Mouse (Mus musculus) splenic B cell, adult 2 months (primary cell): ENCODE measurements around the gene Sytl4.

ENCODE experiments used
- DNase-seq: peaks from one replicate; pipeline ENCODE4 v3.0.0-alpha.2; 2011; ENCODE audit warnings: low read depth, low spot score
- H3K27me3 ChIP-seq: 2 replicates; pipeline ENCODE4 v1.6.1; 2012; ENCODE audit warnings: mild to moderate bottlenecking, low read length, moderate library complexity, mixed read lengths; ENCODE audit not compliant: control insufficient read depth, poor library complexity, insufficient read depth, severe bottlenecking
- H3K36me3 ChIP-seq: 2 replicates; pipeline ENCODE4 v1.6.1; 2012; ENCODE audit warnings: mild to moderate bottlenecking, low read length, moderate library complexity, mixed read lengths; ENCODE audit not compliant: control insufficient read depth, poor library complexity, insufficient read depth, severe bottlenecking

Gene Sytl4

DNA sequence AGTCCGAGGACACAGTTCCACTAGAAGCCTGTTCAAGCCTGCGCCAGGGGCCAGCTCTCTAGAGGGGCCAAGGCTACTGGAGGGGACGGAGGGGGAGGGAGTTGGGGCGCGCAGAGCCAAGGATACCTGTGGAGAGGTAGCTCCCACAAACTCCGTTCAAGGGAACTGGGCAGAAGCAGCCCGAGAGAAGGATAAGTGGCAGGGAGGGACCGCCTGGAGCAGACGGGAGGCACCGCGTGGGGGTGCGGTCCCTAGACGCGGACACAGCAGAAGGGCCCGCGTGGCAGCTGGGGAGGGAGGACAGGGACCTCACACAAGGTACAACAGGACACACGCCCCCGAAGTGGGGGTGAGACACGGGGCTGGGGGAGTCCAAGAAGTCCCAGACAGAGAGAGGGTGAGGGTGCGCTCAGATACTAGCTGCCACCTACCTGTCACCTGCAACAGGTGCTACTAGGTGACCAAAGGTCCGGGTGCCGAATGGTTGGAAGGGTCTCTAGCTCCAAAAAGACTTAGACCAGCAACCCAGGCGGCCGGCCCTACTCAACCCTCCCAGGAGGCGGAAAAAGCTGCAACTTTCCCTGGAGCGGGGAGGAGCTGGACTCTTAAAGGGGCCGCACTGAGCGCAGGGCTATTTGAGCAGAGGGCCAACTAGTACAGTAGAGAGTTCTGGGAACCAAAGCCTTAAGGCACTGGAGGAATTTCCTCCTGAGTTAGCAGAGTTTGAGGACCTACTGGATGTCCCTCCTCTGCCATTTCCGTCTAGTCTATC, at the start of gene Sytl4:
Gene Sytl4, minus strand, starts transcription at position 582 of the 772 bp plus-strand sequence.
- Histone ChIP-seq H3K27me3 (no peaks in the 10 kb centered on the region), H3K36me3 (no peaks in the 10 kb centered on the region)
- DNase-seq: no peak

DNA sequence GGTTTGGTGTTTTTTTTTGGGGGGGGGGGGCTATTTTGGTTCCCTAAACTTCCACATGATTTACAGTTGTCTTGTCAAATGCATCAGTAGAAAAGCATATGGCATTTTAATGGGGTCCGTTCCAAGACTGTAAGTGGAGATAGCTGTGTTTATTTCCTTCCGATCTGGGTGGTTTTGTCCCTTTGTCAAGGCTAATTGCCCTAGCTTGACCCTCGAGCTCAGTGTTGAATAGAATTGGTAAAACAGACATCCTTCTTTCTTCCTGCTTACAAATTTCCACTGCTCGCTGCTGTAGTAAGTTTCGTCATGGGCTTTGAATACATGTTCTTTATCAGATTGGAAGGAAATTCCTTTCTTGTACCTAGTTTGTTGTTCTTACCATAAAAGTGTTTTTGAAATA, 39.1 kb upstream of the Sytl4 start:
- Histone ChIP-seq H3K36me3 (no peaks in the 10 kb centered on the region), H3K27me3 (no peaks in the 10 kb centered on the region)
- no peak for DNase-seq

DNA sequence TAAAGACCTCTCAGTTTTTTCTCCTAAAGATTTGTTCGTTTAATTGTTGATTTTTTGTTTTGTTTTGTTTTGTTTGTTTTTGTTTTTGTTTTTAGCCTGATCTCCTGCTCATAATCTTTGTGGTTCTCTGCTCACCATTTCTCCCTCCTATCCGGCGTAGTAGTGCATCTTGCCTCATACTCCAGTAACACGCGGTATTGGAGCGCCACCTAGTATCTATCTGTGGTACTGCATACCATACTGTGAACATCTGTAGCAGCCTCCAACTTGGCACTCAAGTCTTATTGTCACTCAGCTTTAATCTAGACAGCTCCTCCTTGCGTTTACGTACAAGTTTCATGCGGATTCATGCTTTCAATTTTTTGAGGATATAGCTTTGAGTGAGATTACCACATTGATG, 37.4 kb upstream of the Sytl4 start:
- H3K27me3 ChIP-seq: no peaks in the 10 kb centered on the region

DNA sequence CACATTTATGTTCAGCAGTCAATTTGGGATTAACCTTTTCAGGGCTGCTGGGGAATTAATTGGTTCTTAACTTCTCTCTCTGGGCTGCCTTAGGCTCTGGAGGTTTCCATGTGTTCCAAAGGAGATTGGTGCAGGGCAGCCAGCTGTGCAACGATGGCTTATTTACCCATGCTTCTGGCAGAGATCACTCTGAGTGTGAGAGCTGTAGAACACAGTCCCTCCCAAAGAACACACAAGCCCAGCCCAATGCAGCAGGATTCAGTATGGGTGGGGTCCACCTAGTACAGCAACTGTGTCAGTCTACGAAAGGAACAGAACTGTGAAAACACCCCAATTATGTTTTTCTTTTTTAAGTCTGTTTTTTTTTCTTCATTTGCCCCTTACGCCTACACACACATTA, 14.3 kb upstream of the Sytl4 start:
- Histone ChIP-seq H3K36me3 (no peaks in the 10 kb centered on the region), H3K27me3 (no peaks in the 10 kb centered on the region)
- DNase-seq: no peak

More for the DNA sequence above, 37.4 kb upstream of the Sytl4 start:
- no peaks in the 10 kb centered on the region for H3K36me3 ChIP-seq
- peak; percentile 64 for DNase-seq

DNA sequence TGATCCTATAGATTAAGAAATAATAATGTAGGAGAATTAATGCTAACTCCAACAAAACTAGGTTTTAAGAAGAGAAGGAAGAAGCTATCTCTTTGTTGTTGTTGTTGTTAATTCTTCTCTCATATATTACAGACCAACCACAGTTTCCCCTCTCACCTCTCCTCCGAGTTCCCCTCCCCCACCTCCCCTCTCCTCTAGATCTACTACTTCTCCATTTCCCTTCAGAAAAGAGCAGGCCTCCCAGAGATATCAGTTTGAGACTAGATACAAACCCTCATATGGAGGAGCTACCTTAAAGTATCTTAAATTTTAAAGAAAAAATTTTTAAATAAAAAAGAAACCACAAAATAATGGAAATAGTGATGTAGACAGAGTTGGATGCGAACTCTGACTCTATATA, 17.0 kb downstream of the Sytl4 start:
- Histone ChIP-seq H3K36me3 (no peaks in the 10 kb centered on the region), H3K27me3 (no peaks in the 10 kb centered on the region)
- DNase-seq: no peak

DNA sequence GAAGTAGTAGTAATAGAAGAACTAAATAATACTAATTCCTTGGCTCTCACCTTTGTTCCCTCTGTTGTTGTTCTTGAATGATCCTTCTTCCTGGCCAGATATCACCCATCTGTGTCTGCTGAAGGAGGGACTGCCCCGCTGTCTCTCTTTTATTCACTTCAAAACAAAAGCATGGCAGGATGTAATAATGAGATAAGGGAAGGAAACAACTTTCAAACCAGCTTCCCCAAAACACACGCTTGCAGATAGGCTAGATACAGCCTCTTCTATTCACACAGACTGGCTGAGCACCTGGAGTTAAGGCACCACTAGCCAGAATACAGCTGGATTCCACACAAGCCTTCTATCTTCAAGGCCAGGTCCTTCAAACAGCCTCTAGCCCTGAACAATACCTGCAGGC, 21.0 kb downstream of the Sytl4 start:
- DNase-seq: no peak
- H3K36me3 ChIP-seq: no peaks in the 10 kb centered on the region
- H3K27me3 ChIP-seq: no peaks in the 10 kb centered on the region

DNA sequence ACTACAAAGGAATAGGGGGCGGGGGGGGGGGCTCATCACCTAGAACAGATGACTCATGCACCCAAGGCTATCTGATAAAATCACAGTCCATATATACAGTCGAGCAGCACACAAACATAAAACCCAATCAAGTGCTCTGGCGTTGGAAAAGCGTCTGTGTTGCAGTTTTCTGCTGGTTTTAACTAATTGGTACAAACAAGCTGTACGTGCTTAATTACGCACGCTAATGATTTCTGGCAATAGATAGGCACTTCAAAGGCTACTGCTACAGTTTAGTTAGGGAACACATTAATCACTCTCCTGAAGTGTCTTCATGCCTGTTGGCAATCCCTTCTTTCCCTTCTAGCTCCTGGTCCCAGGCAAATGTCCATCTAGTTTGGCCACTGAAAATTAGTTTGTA, 27.0 kb downstream of the Sytl4 start:
- H3K27me3 ChIP-seq: no peaks in the 10 kb centered on the region
- no peak for DNase-seq

DNA sequence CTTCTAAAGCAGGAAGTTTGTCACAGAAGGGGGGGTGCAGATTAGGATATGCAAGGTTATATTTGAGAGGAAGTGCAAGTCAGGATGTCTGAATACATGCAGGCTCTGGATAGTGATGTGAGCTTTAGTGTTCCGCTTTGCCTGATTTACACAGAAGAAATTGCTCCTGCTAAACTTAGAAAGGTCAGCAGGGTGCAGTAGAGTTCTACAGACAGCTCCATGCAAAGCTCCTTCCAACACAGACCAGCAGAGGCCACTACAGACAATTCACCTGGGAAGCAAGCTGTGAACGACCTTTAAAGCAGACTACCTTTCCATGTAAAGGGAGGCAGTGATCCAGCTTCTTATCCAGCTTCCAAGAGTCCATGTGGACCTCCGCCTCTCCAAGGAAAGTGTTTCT, 34.2 kb downstream of the Sytl4 start:
- no peaks in the 10 kb centered on the region for H3K27me3 ChIP-seq
- no peaks in the 10 kb centered on the region for H3K36me3 ChIP-seq
- DNase-seq: peak; percentile 70

More for the DNA sequence above, 27.0 kb downstream of the Sytl4 start:
- no peaks in the 10 kb centered on the region for H3K36me3 ChIP-seq

DNA sequence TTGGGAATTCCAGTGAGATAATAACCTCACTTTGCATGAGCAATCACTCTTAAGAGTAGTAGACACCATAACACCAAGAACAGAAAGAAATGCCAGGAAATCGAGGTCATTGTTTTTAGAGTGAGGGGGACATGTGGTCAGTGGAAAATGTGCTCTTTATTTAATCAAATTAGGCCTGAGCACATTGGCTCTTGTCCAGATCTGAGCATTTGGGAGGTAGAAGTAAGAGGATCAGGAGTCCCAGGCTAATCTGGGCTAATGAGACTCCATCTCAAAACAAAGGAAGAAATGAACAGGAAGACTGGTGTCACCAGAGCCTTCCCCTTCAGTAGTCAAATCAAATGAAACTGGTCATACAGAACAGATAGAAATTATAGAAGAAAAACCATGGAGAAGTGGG, 42.1 kb downstream of the Sytl4 start:
- Histone ChIP-seq H3K36me3 (no peaks in the 10 kb centered on the region), H3K27me3 (no peaks in the 10 kb centered on the region)
- DNase-seq: no peak

DNA sequence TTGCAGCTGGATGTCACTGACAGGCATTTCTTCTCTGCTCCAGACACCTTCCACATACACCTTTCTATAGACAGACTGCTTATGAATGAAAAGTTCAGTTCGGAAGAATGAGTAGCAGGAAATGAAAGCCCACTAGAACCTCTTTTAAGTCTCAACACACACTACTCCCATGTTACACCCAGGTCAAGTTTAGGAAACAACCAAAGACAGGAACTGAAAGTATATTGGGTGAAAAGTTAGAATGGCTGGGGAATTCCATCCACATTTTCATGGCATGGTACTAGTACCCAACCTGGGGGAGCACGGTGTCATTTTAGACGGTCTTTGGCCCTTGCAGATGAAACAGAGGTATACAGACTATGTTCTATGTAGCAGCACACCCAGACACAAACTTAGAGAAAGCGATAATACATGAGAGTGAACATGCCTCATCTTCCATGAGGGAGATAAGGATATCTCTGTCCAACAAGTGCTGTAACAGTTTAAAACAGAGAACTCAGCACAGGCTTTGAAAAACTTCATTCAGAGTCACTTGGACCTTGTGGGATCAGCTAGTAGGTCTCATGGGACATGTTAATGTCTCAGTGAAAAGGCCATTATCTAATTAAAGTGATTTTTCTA, 44.9 kb downstream of the Sytl4 start:
- no peaks in the 10 kb centered on the region for H3K27me3 ChIP-seq
- no peak for DNase-seq
- H3K36me3 ChIP-seq: no peaks in the 10 kb centered on the region

DNA sequence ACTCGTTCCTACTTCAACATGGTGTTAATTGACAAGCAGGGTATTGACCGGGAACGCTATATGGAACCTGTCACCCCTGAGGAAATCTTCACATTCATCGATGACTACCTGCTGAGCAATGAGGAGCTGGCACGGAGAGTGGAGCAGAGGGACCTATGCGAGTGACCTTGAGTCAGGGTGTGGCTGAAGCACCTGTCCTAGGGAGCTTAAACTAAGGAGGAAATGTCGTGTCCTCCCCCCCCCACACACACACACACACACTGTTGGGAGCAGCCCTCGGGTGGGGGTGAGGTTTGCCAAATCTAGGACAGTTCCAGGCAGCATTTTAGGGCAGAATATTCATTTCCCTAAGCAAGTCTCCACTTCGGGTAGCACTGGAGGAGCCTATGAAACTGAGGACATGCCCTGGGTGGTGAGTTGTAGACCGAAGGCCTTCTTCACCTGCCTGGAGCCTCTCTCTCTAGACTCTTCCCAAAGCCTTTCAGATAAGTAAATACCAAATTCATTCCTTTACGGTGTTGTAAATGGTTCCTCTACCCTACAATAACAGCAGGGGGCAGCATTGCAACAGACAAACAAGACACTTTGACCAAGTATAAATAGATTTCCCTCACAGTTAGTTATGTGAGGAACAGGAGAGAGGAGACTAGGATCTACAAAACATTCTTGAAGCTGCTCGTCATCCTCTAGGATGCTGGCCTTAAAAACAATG, 50.2 kb downstream of the Sytl4 start:
- peak; percentile 61 for DNase-seq
- H3K36me3 ChIP-seq: no peaks in the 10 kb centered on the region

DNA sequence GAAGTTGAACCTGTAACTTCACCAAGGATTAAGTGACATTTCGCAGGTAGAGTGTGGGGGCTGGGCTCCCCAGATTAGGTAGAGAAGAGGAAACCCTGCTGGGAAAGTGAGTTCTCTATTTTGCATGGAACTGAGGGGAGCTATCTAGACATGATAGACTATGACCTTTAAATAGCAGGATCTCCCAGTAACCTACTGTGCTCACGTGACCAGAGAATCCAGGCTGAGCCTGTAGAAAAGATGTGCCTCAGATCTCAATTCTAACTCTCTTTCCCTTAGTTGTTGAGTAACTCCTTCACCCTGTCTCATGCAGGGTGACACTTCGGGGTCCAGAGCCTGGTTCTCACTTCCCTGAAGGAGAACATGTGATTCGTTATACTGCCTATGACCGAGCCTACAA, 54.9 kb downstream of the Sytl4 start:
- Histone ChIP-seq H3K27me3 (no peaks in the 10 kb centered on the region), H3K36me3 (no peaks in the 10 kb centered on the region)
- DNase-seq: no peak

More for the DNA sequence above, 50.2 kb downstream of the Sytl4 start:
- H3K27me3 ChIP-seq: no peaks in the 10 kb centered on the region

DNA sequence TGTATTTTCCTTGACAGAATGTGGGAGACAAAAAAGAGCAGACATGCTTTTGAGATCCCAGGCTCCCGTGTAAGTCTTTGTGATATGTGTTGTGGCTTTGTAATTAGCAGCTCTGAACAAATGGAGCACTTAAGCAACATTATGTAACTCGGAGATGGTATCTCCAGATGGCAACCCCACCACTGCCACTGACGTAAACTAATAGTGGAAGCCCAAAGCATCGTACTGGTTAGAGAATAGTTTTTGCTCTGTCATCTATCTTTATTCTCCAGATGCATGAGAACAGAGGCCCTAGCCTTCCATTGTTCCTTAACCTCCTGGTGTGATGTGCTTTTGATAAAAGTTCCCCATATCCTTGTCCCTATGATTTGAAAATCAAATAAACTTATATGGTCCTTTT, 60.4 kb downstream of the Sytl4 start:
- Histone ChIP-seq H3K36me3 (no peaks in the 10 kb centered on the region), H3K27me3 (no peaks in the 10 kb centered on the region)
- DNase-seq: no peak

DNA sequence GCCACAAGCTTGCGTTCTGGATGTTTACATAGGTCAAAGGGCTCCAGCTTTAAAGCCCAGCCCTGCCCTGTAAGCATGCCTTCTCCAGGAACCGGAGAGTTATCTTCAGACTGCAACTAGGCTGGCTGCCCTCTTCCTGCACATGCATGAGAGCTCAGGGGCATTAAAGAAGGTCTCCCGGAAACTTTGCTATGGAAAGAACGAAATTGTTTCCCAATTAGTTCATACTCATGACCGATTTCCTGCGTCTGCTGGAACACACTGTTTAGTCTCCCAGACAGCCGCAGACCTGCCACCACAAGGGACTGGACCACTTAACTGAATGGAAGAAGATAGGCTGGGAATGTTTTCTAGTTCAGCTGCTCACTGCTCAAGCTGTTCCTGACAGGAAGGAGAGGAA, 67.4 kb downstream of the Sytl4 start:
- Histone ChIP-seq H3K27me3 (no peaks in the 10 kb centered on the region), H3K36me3 (no peaks in the 10 kb centered on the region)
- no peak for DNase-seq

DNA sequence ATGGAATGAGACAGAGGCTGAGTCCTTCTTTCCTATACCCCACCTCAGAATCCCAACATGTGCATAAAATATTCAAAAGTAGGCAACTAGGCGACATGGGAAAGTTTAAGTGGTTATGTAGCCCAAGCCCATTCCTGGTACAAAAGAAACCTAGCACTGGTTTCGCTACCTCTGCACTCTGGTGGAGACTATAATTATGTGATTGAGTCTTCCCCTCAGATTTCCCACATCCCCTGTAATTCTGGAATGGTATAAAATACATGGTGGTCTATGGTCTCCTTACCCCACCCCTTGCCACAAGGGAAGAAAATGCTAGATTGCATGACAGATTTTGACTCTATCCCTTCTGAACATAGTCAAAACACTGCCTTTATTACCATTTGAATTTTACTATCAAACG, 68.6 kb downstream of the Sytl4 start:
- H3K36me3 ChIP-seq: no peaks in the 10 kb centered on the region
- no peak for DNase-seq
- H3K27me3 ChIP-seq: no peaks in the 10 kb centered on the region
